Mouse (Mus musculus): ENCODE measurements at regions not wholly inside any gene's neighbourhood (a gene's known extent, or its start where the extent isn't known, plus 50 kb on each side); places are given as distances from the start of the nearest gene placed in this dataset.

- DNase-seq, result no peak
Observed at GRCm38 (mm10) chr5:119310178-119310930, 360.1 kb upstream of the Tbx3 start.

- no peak for DNase-seq
Observed at GRCm38 (mm10) chr5:119312808-119313207, 357.7 kb upstream of the Tbx3 start.

GRCm38 (mm10) chr5:119315149-119315548 lies 355.3 kb upstream of the Tbx3 start:
- DNase-seq, result no peak

- no peak for DNase-seq
Observed at GRCm38 (mm10) chr5:119317617-119318016, 352.9 kb upstream of the Tbx3 start.

GRCm38 (mm10) chr5:119321368-119322144 lies 348.9 kb upstream of the Tbx3 start:
- no peak for DNase-seq

- DNase-seq, result no peak
Observed at GRCm38 (mm10) chr5:119322411-119322810, 348.1 kb upstream of the Tbx3 start.

GRCm38 (mm10) chr5:119325681-119326255 lies 344.7 kb upstream of the Tbx3 start:
- no peak for DNase-seq

- DNase-seq, result no peak
Observed at GRCm38 (mm10) chr5:119326895-119327294, 343.6 kb upstream of the Tbx3 start.

- no peak for DNase-seq
Observed at GRCm38 (mm10) chr5:119328971-119329370, 341.5 kb upstream of the Tbx3 start.

GRCm38 (mm10) chr5:119329371-119329770 lies 341.1 kb upstream of the Tbx3 start:
- no peak for DNase-seq

GRCm38 (mm10) chr5:119329860-119330259 lies 340.6 kb upstream of the Tbx3 start:
- no peak for DNase-seq

- DNase-seq, result no peak
Observed at GRCm38 (mm10) chr5:119331461-119331860, 339.0 kb upstream of the Tbx3 start.

GRCm38 (mm10) chr5:119332621-119333020 lies 337.8 kb upstream of the Tbx3 start:
- no peak for DNase-seq

- DNase-seq, result no peak
Observed at GRCm38 (mm10) chr5:119335211-119335610, 335.3 kb upstream of the Tbx3 start.

- no peak for DNase-seq
Observed at GRCm38 (mm10) chr5:119335979-119336378, 334.5 kb upstream of the Tbx3 start.

GRCm38 (mm10) chr5:119337739-119338138 lies 332.7 kb upstream of the Tbx3 start:
- DNase-seq, result no peak

GRCm38 (mm10) chr5:119338711-119339110 lies 331.8 kb upstream of the Tbx3 start:
- DNase-seq, result no peak

- DNase-seq, result no peak
Observed at GRCm38 (mm10) chr5:119348303-119348702, 322.2 kb upstream of the Tbx3 start.

GRCm38 (mm10) chr5:119349395-119349794 lies 321.1 kb upstream of the Tbx3 start:
- no peak for DNase-seq

GRCm38 (mm10) chr5:119350325-119350915 lies 320.0 kb upstream of the Tbx3 start:
- no peak for DNase-seq

GRCm38 (mm10) chr5:119355471-119355870 lies 315.0 kb upstream of the Tbx3 start:
- no peak for DNase-seq

- no peak for DNase-seq
Observed at GRCm38 (mm10) chr5:119356051-119356450, 314.4 kb upstream of the Tbx3 start.

GRCm38 (mm10) chr5:119359709-119360108 lies 310.8 kb upstream of the Tbx3 start:
- DNase-seq, result no peak

- DNase-seq, result no peak
Observed at GRCm38 (mm10) chr5:119360351-119360750, 310.1 kb upstream of the Tbx3 start.

Measured in cerebellum, adult 8-10 months (tissue).